Mouse (Mus musculus): ENCODE data around the gene Sept11.

DNA sequence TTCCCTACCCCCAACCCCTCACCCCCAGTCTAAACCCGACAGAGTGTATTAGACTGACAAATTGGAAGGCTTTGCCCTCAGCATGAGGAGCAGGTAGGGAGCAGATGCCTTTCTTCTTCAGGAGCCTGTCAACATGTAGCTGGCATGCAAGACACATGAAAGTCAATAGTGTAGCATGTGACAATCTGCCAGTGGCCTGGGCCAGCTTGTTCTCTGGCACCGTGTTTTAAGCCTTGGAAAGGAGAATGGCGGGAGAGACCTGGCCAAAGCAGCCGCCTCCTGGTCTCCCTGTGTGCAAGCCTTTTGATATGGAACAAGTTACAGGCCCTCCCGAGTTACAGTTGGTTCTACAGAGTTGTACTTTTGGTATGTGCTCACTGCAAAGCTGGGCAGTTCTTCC is 47.5 kb downstream of the Sept11 start:
- no peak for TF ChIP-seq CTCF (IDR thresholded peaks at IDR 0.05; ENCODE audit: control insufficient read depth, insufficient read depth, insufficient read length)
- TF ChIP-seq USF1 (IDR thresholded peaks at IDR 0.05; ENCODE audit: low read depth) = no peak
- TF ChIP-seq MYOG (IDR thresholded peaks at IDR 0.05; ENCODE audit: control insufficient read depth, extremely low read depth, insufficient read length) = no peak
- TF ChIP-seq MAX (IDR thresholded peaks at IDR 0.05) = no peak
